Mouse (Mus musculus): ENCODE results near the gene Spi1.

The Spi1 gene

GRCm38 (mm10) chr2:91121011-91121410 lies 38.8 kb downstream of the Spi1 start:
- no peak for DNase-seq (ENCODE audit: extremely low read depth, low read depth, low spot score)

- DNase-seq (ENCODE audit: extremely low read depth, low read depth, low spot score): no peak
Measured at GRCm38 (mm10) chr2:91121497-91121896, 39.3 kb downstream of the Spi1 start.

- DNase-seq (ENCODE audit: extremely low read depth, low read depth, low spot score): no peak
Measured at GRCm38 (mm10) chr2:91123521-91123920, 41.3 kb downstream of the Spi1 start.

- DNase-seq (ENCODE audit: extremely low read depth, low read depth, low spot score): no peak
Measured at GRCm38 (mm10) chr2:91125101-91125500, 42.9 kb downstream of the Spi1 start.

- no peak for DNase-seq (ENCODE audit: extremely low read depth, low read depth, low spot score)
Measured at GRCm38 (mm10) chr2:91128761-91129160, 46.6 kb downstream of the Spi1 start.

- DNase-seq (ENCODE audit: extremely low read depth, low read depth, low spot score): peak; percentile 61
Measured at GRCm38 (mm10) chr2:91130126-91130525, 47.9 kb downstream of the Spi1 start.

GRCm38 (mm10) chr2:91131251-91131650 lies 49.1 kb downstream of the Spi1 start:
- no peak for DNase-seq (ENCODE audit: extremely low read depth, low read depth, low spot score)

- no peak for DNase-seq (ENCODE audit: extremely low read depth, low read depth, low spot score)
Measured at GRCm38 (mm10) chr2:91132035-91132434, 49.8 kb downstream of the Spi1 start.

- no peak for DNase-seq (ENCODE audit: extremely low read depth, low read depth, low spot score)
Measured at GRCm38 (mm10) chr2:91136513-91137412, 54.6 kb downstream of the Spi1 start.

GRCm38 (mm10) chr2:91137481-91137880 lies 55.3 kb downstream of the Spi1 start:
- no peak for DNase-seq (ENCODE audit: extremely low read depth, low read depth, low spot score)

- no peak for DNase-seq (ENCODE audit: extremely low read depth, low read depth, low spot score)
Measured at GRCm38 (mm10) chr2:91139311-91139710, 57.1 kb downstream of the Spi1 start.

- no peak for DNase-seq (ENCODE audit: extremely low read depth, low read depth, low spot score)
Measured at GRCm38 (mm10) chr2:91139764-91140163, 57.6 kb downstream of the Spi1 start.

- no peak for DNase-seq (ENCODE audit: extremely low read depth, low read depth, low spot score)
Measured at GRCm38 (mm10) chr2:91142920-91143319, 60.7 kb downstream of the Spi1 start.

- no peak for DNase-seq (ENCODE audit: extremely low read depth, low read depth, low spot score)
Measured at GRCm38 (mm10) chr2:91143401-91143800, 61.2 kb downstream of the Spi1 start.

GRCm38 (mm10) chr2:91148101-91148500 lies 65.9 kb downstream of the Spi1 start:
- no peak for DNase-seq (ENCODE audit: extremely low read depth, low read depth, low spot score)

GRCm38 (mm10) chr2:91151331-91151730 lies 69.1 kb downstream of the Spi1 start:
- no peak for DNase-seq (ENCODE audit: extremely low read depth, low read depth, low spot score)

GRCm38 (mm10) chr2:91152885-91153377 lies 70.7 kb downstream of the Spi1 start:
- DNase-seq (ENCODE audit: extremely low read depth, low read depth, low spot score): no peak

GRCm38 (mm10) chr2:91154091-91154490 lies 71.9 kb downstream of the Spi1 start:
- DNase-seq (ENCODE audit: extremely low read depth, low read depth, low spot score): no peak

- DNase-seq (ENCODE audit: extremely low read depth, low read depth, low spot score): no peak
Measured at GRCm38 (mm10) chr2:91157002-91157752, 75.0 kb downstream of the Spi1 start.

- DNase-seq (ENCODE audit: extremely low read depth, low read depth, low spot score): no peak
Measured at GRCm38 (mm10) chr2:91160591-91160990, 78.4 kb downstream of the Spi1 start.

GRCm38 (mm10) chr2:91162952-91163351 lies 80.8 kb downstream of the Spi1 start:
- no peak for DNase-seq (ENCODE audit: extremely low read depth, low read depth, low spot score)

GRCm38 (mm10) chr2:91163532-91163931 lies 81.3 kb downstream of the Spi1 start:
- DNase-seq (ENCODE audit: extremely low read depth, low read depth, low spot score): no peak
